Mouse (Mus musculus) intestine, postnatal 0 days (tissue): ENCODE measurements around the gene Rpl27. TPM values are rescaled to one million over a fixed set of nuclear protein-coding genes. Genes with fewer than 3 reads are reported as not detected.
A peak's percentile ranks its signal among the peaks of the same experiment; 100 is the strongest.

Experiments
- ATAC-seq: fragments of 200-750 bp; cut with Nextera tagmentation; 2 replicates; pipeline ENCODE4 v1.8.0; 2017; ENCODE audit warnings: mild to moderate bottlenecking, moderate TSS enrichment, moderate library complexity
- H3K27ac ChIP-seq: fragments of 300-500 bp; sonication (generic); 2 replicates; pipeline ENCODE4 v1.5.1; 2014; ENCODE audit warnings: mild to moderate bottlenecking, low read depth, low read length, moderate library complexity
- H3K27me3 ChIP-seq: fragments of 300-500 bp; sonication (generic); replicated peaks from 2 replicates; pipeline ENCODE4 v1.6.1; 2014; ENCODE audit warnings: low read length, mixed read lengths; ENCODE audit not compliant: control insufficient read depth, insufficient read depth
- H3K36me3 ChIP-seq: fragments of 300-500 bp; sonication (generic); 2 replicates; pipeline ENCODE4 v1.6.1; 2014; ENCODE audit warnings: mild to moderate bottlenecking, moderate library complexity; ENCODE audit not compliant: control insufficient read depth, insufficient read depth
- H3K4me1 ChIP-seq: fragments of 300-500 bp; sonication (generic); replicated peaks from 2 replicates; pipeline ENCODE4 v1.6.1; 2014; ENCODE audit warnings: antibody characterized with exemption, low read length, mixed read lengths; ENCODE audit not compliant: control insufficient read depth, insufficient read depth
- H3K4me2 ChIP-seq: fragments of 300-500 bp; sonication (generic); replicated peaks from 2 replicates; pipeline ENCODE4 v1.6.1; 2014; ENCODE audit warnings: low read depth, mild to moderate bottlenecking, moderate library complexity
- H3K4me3 ChIP-seq: fragments of 300-500 bp; sonication (generic); 2 replicates; pipeline ENCODE4 v1.5.1; 2014; ENCODE audit warnings: low read depth, low read length
- H3K9ac ChIP-seq: fragments of 300-500 bp; sonication (generic); 2 replicates; pipeline ENCODE4 v1.6.1; 2014; ENCODE audit warnings: mild to moderate bottlenecking, low read depth, low read length
- H3K9me3 ChIP-seq: fragments of 300-500 bp; sonication (generic); 2 replicates; pipeline ENCODE4 v1.6.1; 2016; ENCODE audit warnings: mixed run types; ENCODE audit not compliant: control insufficient read depth
- CTCF ChIP-seq: sonication (generic); IDR thresholded peaks from 2 replicates; pipeline ENCODE4 v1.5.1; 2016; ENCODE audit warnings: low read depth, mild to moderate bottlenecking, control low read depth, antibody characterized with exemption, moderate library complexity
- WGBS: fragments of 180-500 bp; shearing (Covaris S2); extraction: QIAGEN DNeasy Blood & Tissue Kit; methylation state at CpG from one replicate; pipeline ENCODE4 v1.1.7; 2014; 5-methylcytosine and 5-hydroxymethylcytosine counted together
- polyA plus RNA-seq: library from polyadenylated mRNA; unstranded; fragments of >200 nt; fragmentation: Nextera tagmentation; extraction: Ambion mirVana; gene quantifications from 2 replicates; pipeline ENCODE4 v1.2.1, GENCODE M21; 2015

Rpl27 gene
- polyA plus RNA-seq, 1 experiment from 2014 or later, result 240 TPM

GRCm38 (mm10) chr11:101419610-101420009 is 22.5 kb upstream of the Rpl27 start:
- H3K36me3 ChIP-seq, result no peaks in the 10 kb centered on the region
- no peaks in the 10 kb centered on the region for H3K9me3 ChIP-seq
- no peak overlapping the region for H3K4me2 ChIP-seq
- ATAC-seq, result no peak
- H3K4me3 ChIP-seq, result no peak overlapping the region
- H3K9ac ChIP-seq, result no peak overlapping the region
- 43% methylated on average over 3 of the region's 3 CpGs for WGBS
- H3K27me3 ChIP-seq, result no peaks in the 10 kb centered on the region
- no peak overlapping the region for H3K27ac ChIP-seq
- H3K4me1 ChIP-seq, result no peaks in the 10 kb centered on the region
- peak; percentile 55 for TF ChIP-seq CTCF

GRCm38 (mm10) chr11:101420148-101420547 is 21.9 kb upstream of the Rpl27 start:
- H3K9ac ChIP-seq, result no peak overlapping the region
- WGBS, result 83% methylated on average over 5 of the region's 5 CpGs

GRCm38 (mm10) chr11:101424105-101424851 is 17.8 kb upstream of the Rpl27 start, which contains the start of gene Gm27029:
Gm27029 (minus strand) TSS chr11:101424796.
- Histone ChIP-seq H3K36me3 (peaks cover 3% of the 10 kb centered on the region), H3K9me3 (no peaks in the 10 kb centered on the region), H3K4me2 (peak within 1 kb of the TSS; percentile 82), H3K27me3 (no peaks in the 10 kb centered on the region), H3K4me3 (peak within 1 kb of the TSS; percentile 79), H3K9ac (peak within 1 kb of the TSS; percentile 67), H3K4me1 (0 out of 2 replicates have a peak, but pooled peaks cover 5% of the 10 kb centered on the region), H3K27ac (peak within 1 kb of the TSS; percentile 88)
- no peak for TF ChIP-seq CTCF
- peak; percentile 56 for ATAC-seq
- 7% methylated on average over 23 of the region's 23 CpGs for WGBS

More at GRCm38 (mm10) chr11:101420148-101420547, 21.9 kb upstream of the Rpl27 start:
- Histone ChIP-seq H3K36me3 (no peaks in the 10 kb centered on the region), H3K4me1 (no peaks in the 10 kb centered on the region), H3K4me2 (no peak overlapping the region), H3K27me3 (no peaks in the 10 kb centered on the region), H3K27ac (no peak overlapping the region), H3K9me3 (no peaks in the 10 kb centered on the region), H3K4me3 (no peak overlapping the region)
- ATAC-seq, result no peak
- no peak for TF ChIP-seq CTCF

GRCm38 (mm10) chr11:101424925-101425813 is 16.9 kb upstream of the Rpl27 start, which contains the start of the genes Rundc1 and Ptges3l:
Rundc1 (plus strand) TSS chr11:101425085.
Ptges3l (minus strand) TSS chr11:101425333.
- peak within 1 kb of the TSS; percentile 88 for H3K27ac ChIP-seq
- peak; percentile 69 for TF ChIP-seq CTCF
- H3K4me1 ChIP-seq, result 0 out of 2 replicates have a peak, but pooled peaks cover 5% of the 10 kb centered on the region
- ATAC-seq, result peak; percentile 92
- H3K4me2 ChIP-seq, result peak within 1 kb of the TSS; percentile 82
- peaks cover 9% of the 10 kb centered on the region for H3K36me3 ChIP-seq
- WGBS, result under 1% methylated on average over 78 of the region's 81 CpGs
- H3K4me3 ChIP-seq, result peak within 1 kb of the TSS; percentile 79
- no peaks in the 10 kb centered on the region for H3K27me3 ChIP-seq
- H3K9me3 ChIP-seq, result no peaks in the 10 kb centered on the region
- H3K9ac ChIP-seq, result peak within 1 kb of the TSS; percentile 67

- Histone ChIP-seq H3K4me2 (peak overlapping the region; percentile 82), H3K36me3 (peaks cover 18% of the 10 kb centered on the region), H3K9me3 (no peaks in the 10 kb centered on the region), H3K4me1 (0 out of 2 replicates have a peak, but pooled peaks cover 5% of the 10 kb centered on the region), H3K4me3 (peak overlapping the region; percentile 79), H3K27me3 (no peaks in the 10 kb centered on the region), H3K27ac (0 out of 2 replicates have a peak overlapping the region, but pooled peaks have one; percentile 1), H3K9ac (peak overlapping the region; percentile 67; the same call in 1 of the 2 replicates)
- ATAC-seq, result no peak
- WGBS, result 38% methylated on average over 8 of the region's 8 CpGs
- no peak for TF ChIP-seq CTCF
Observed at GRCm38 (mm10) chr11:101426165-101426564, 15.9 kb upstream of the Rpl27 start.

GRCm38 (mm10) chr11:101431327-101431726 is 10.8 kb upstream of the Rpl27 start:
- no peak for ATAC-seq
- Histone ChIP-seq H3K27me3 (no peaks in the 10 kb centered on the region), H3K36me3 (peaks cover 54% of the 10 kb centered on the region), H3K27ac (no peak overlapping the region), H3K9me3 (no peaks in the 10 kb centered on the region), H3K9ac (no peak overlapping the region), H3K4me1 (0 out of 2 replicates have a peak, but pooled peaks cover 2% of the 10 kb centered on the region), H3K4me2 (no peak overlapping the region), H3K4me3 (no peak overlapping the region)
- 90% methylated on average over 9 of the region's 9 CpGs for WGBS
- no peak for TF ChIP-seq CTCF
